Mouse (Mus musculus): ENCODE measurements at regions not wholly inside any gene's neighbourhood (a gene's known extent, or its start where the extent isn't known, plus 50 kb on each side); places are given as distances from the start of the nearest gene placed in this dataset.

GRCm38 (mm10) chr4:95347436-95347835 lies 209.9 kb upstream of the Fggy start:
- Histone ChIP-seq H3K27me3 (no peaks in the 10 kb centered on the region), H3K27ac (0 out of 2 replicates have a peak overlapping the region, but pooled peaks have one; percentile 48), H3K36me3 (no peaks in the 10 kb centered on the region), H3K4me2 (replicated peaks) (no peak overlapping the region), H3K9me3 (no peaks in the 10 kb centered on the region), H3K4me1 (peaks cover 22% of the 10 kb centered on the region), H3K4me3 (no peak overlapping the region), H3K9ac (no peak overlapping the region)
- ATAC-seq (ENCODE audit: low FRiP score, low read depth): no peak
- WGBS: 82% methylated on average over 2 of the region's 2 CpGs

- no peak for ATAC-seq (ENCODE audit: low FRiP score, low read depth)
- H3K27ac ChIP-seq: no peak overlapping the region
- H3K4me1 ChIP-seq: peaks cover 24% of the 10 kb centered on the region
- no peak overlapping the region for H3K4me3 ChIP-seq
- WGBS: 82% methylated on average over 4 of the region's 4 CpGs
- no peaks in the 10 kb centered on the region for H3K27me3 ChIP-seq
- no peaks in the 10 kb centered on the region for H3K36me3 ChIP-seq
- no peak overlapping the region for H3K9ac ChIP-seq
- H3K9me3 ChIP-seq: no peaks in the 10 kb centered on the region
- H3K4me2 ChIP-seq (replicated peaks): no peak overlapping the region
Measured at GRCm38 (mm10) chr4:95348405-95349123, 208.7 kb upstream of the Fggy start.

GRCm38 (mm10) chr4:95353894-95354319 lies 203.4 kb upstream of the Fggy start:
- Histone ChIP-seq H3K4me1 (peaks cover 16% of the 10 kb centered on the region), H3K36me3 (no peaks in the 10 kb centered on the region), H3K27ac (no peak overlapping the region), H3K9ac (no peak overlapping the region), H3K9me3 (no peaks in the 10 kb centered on the region), H3K4me3 (no peak overlapping the region), H3K27me3 (no peaks in the 10 kb centered on the region), H3K4me2 (replicated peaks) (no peak overlapping the region)
- no peak for ATAC-seq (ENCODE audit: low FRiP score, low read depth)
- 44% methylated on average over 7 of the region's 7 CpGs for WGBS

GRCm38 (mm10) chr4:95358674-95359073 lies 198.6 kb upstream of the Fggy start:
- ATAC-seq (ENCODE audit: low FRiP score, low read depth): no peak
- 59% methylated on average over 2 of the region's 2 CpGs for WGBS
- H3K27ac ChIP-seq: no peak overlapping the region
- H3K4me3 ChIP-seq: no peak overlapping the region
- no peaks in the 10 kb centered on the region for H3K27me3 ChIP-seq
- H3K9me3 ChIP-seq: no peaks in the 10 kb centered on the region
- H3K9ac ChIP-seq: no peak overlapping the region
- no peak overlapping the region for H3K4me2 ChIP-seq (replicated peaks)
- H3K36me3 ChIP-seq: no peaks in the 10 kb centered on the region
- H3K4me1 ChIP-seq: peaks cover 14% of the 10 kb centered on the region

GRCm38 (mm10) chr4:95360336-95360967 lies 196.9 kb upstream of the Fggy start:
- Histone ChIP-seq H3K27ac (no peak overlapping the region), H3K4me1 (0 out of 2 replicates have a peak, but pooled peaks cover 8% of the 10 kb centered on the region), H3K36me3 (no peaks in the 10 kb centered on the region), H3K9me3 (no peaks in the 10 kb centered on the region), H3K4me3 (no peak overlapping the region), H3K4me2 (replicated peaks) (no peak overlapping the region), H3K9ac (no peak overlapping the region), H3K27me3 (no peaks in the 10 kb centered on the region)
- ATAC-seq (ENCODE audit: low FRiP score, low read depth): no peak
- WGBS: 63% methylated on average over 3 of the region's 3 CpGs

- Histone ChIP-seq H3K4me1 (no peaks in the 10 kb centered on the region), H3K9me3 (no peaks in the 10 kb centered on the region), H3K4me3 (no peak overlapping the region), H3K27ac (no peak overlapping the region), H3K36me3 (no peaks in the 10 kb centered on the region), H3K9ac (no peak overlapping the region), H3K27me3 (no peaks in the 10 kb centered on the region), H3K4me2 (replicated peaks) (no peak overlapping the region)
- ATAC-seq (ENCODE audit: low FRiP score, low read depth): no peak
- 92% methylated on average over 4 of the region's 4 CpGs for WGBS
Measured at GRCm38 (mm10) chr4:95364376-95365082, 192.8 kb upstream of the Fggy start.

GRCm38 (mm10) chr4:95376386-95376785 lies 180.9 kb upstream of the Fggy start:
- H3K9me3 ChIP-seq: no peaks in the 10 kb centered on the region
- H3K4me3 ChIP-seq: no peak overlapping the region
- H3K27me3 ChIP-seq: no peaks in the 10 kb centered on the region
- no peak overlapping the region for H3K9ac ChIP-seq
- no peak overlapping the region for H3K27ac ChIP-seq
- no peaks in the 10 kb centered on the region for H3K36me3 ChIP-seq
- ATAC-seq (ENCODE audit: low FRiP score, low read depth): no peak
- H3K4me2 ChIP-seq (replicated peaks): no peak overlapping the region
- WGBS: 14% methylated on average over 5 of the region's 5 CpGs
- peaks cover 18% of the 10 kb centered on the region for H3K4me1 ChIP-seq

GRCm38 (mm10) chr4:95377222-95378134 lies 179.8 kb upstream of the Fggy start:
- H3K9me3 ChIP-seq: no peaks in the 10 kb centered on the region
- 31% methylated on average over 9 of the region's 9 CpGs for WGBS
- H3K4me3 ChIP-seq: no peak overlapping the region
- H3K4me2 ChIP-seq (replicated peaks): peak overlapping the region; percentile 14; the same call in 1 of the 2 replicates
- no peaks in the 10 kb centered on the region for H3K27me3 ChIP-seq
- peaks cover 18% of the 10 kb centered on the region for H3K4me1 ChIP-seq
- H3K36me3 ChIP-seq: no peaks in the 10 kb centered on the region
- H3K9ac ChIP-seq: no peak overlapping the region
- H3K27ac ChIP-seq: no peak overlapping the region
- ATAC-seq (ENCODE audit: low FRiP score, low read depth): no peak

- Histone ChIP-seq H3K27me3 (no peaks in the 10 kb centered on the region), H3K9me3 (no peaks in the 10 kb centered on the region), H3K9ac (no peak overlapping the region), H3K36me3 (no peaks in the 10 kb centered on the region), H3K4me1 (peaks cover 18% of the 10 kb centered on the region), H3K4me3 (no peak overlapping the region), H3K4me2 (replicated peaks) (no peak overlapping the region), H3K27ac (no peak overlapping the region)
- no peak for ATAC-seq (ENCODE audit: low FRiP score, low read depth)
- 92% methylated on average over 3 of the region's 3 CpGs for WGBS
Measured at GRCm38 (mm10) chr4:95378645-95379044, 178.7 kb upstream of the Fggy start.

- H3K27ac ChIP-seq: no peak overlapping the region
- peaks cover 14% of the 10 kb centered on the region; the same call in 1 of the 2 replicates for H3K4me1 ChIP-seq
- WGBS: 76% methylated on average over 8 of the region's 8 CpGs
- no peaks in the 10 kb centered on the region for H3K9me3 ChIP-seq
- H3K36me3 ChIP-seq: no peaks in the 10 kb centered on the region
- H3K9ac ChIP-seq: no peak overlapping the region
- no peaks in the 10 kb centered on the region for H3K27me3 ChIP-seq
- no peak overlapping the region for H3K4me2 ChIP-seq (replicated peaks)
- no peak for ATAC-seq (ENCODE audit: low FRiP score, low read depth)
- no peak overlapping the region for H3K4me3 ChIP-seq
Measured at GRCm38 (mm10) chr4:95383216-95383892, 174.0 kb upstream of the Fggy start.

- Histone ChIP-seq H3K4me3 (no peak overlapping the region), H3K36me3 (no peaks in the 10 kb centered on the region), H3K27ac (no peak overlapping the region), H3K9me3 (no peaks in the 10 kb centered on the region), H3K9ac (no peak overlapping the region), H3K27me3 (no peaks in the 10 kb centered on the region), H3K4me1 (peaks cover 29% of the 10 kb centered on the region), H3K4me2 (replicated peaks) (no peak overlapping the region)
- no peak for ATAC-seq (ENCODE audit: low FRiP score, low read depth)
- 51% methylated on average over 7 of the region's 7 CpGs for WGBS
Measured at GRCm38 (mm10) chr4:95385552-95385951, 171.8 kb upstream of the Fggy start.

Data from limb, embryonic 13.5 days (tissue).